Mouse (Mus musculus): ENCODE data around the gene Hbs1l. TPM values are rescaled to one million over a fixed set of nuclear protein-coding genes. Genes with fewer than 3 reads are reported as not detected.

The Hbs1l gene
- total and polyA plus RNA-seq, 2 experiments from 2014 or later = 46.5 to 51.0 TPM

GRCm38 (mm10) chr10:21399622-21400021 is 103.8 kb downstream of the Hbs1l start:
- Histone ChIP-seq H3K4me3 (ENCODE audit: low read depth, low read length) (no peak overlapping the region), H3K4me2 (ENCODE audit: low read depth, low read length) (peak overlapping the region; percentile 33), H3K27me3 (ENCODE audit: control insufficient read depth, insufficient read depth, low read length) (0 out of 2 replicates have a peak, but pooled peaks cover 3% of the 10 kb centered on the region), H3K9ac (replicated peaks; ENCODE audit: low read depth, low read length) (no peak overlapping the region), H3K9me3 (replicated peaks; ENCODE audit: control insufficient read depth, low read length) (no peaks in the 10 kb centered on the region), H3K36me3 (replicated peaks; ENCODE audit: control insufficient read depth, insufficient read depth, low read length) (no peaks in the 10 kb centered on the region), H3K27ac (ENCODE audit: low read depth) (peak overlapping the region; percentile 66), H3K4me1 (ENCODE audit: control insufficient read depth, insufficient read depth) (peaks cover 25% of the 10 kb centered on the region)
- ATAC-seq (ENCODE audit: insufficient read depth, low read depth) = no peak
- peak; percentile 15 for DNase-seq (ENCODE audit: low spot score)
- WGBS = 16% methylated on average over 8 of the region's 8 CpGs
- no peak for TF ChIP-seq CTCF (IDR thresholded peaks at IDR 0.05; ENCODE audit: low read depth)
- TF ChIP-seq EP300 (IDR thresholded peaks at IDR 0.05; ENCODE audit: low read depth) = no peak

GRCm38 (mm10) chr10:21400031-21400430 is 104.3 kb downstream of the Hbs1l start:
- ATAC-seq (ENCODE audit: insufficient read depth, low read depth) (peak; percentile 78), DNase-seq (ENCODE audit: low spot score) (peak; percentile 71)
- peak overlapping the region; percentile 66 for H3K27ac ChIP-seq (ENCODE audit: low read depth)

GRCm38 (mm10) chr10:21400453-21400852 is 104.7 kb downstream of the Hbs1l start:
- DNase-seq (ENCODE audit: low spot score) = peak; percentile 31
- H3K4me3 ChIP-seq (ENCODE audit: low read depth, low read length) = no peak overlapping the region
- H3K36me3 ChIP-seq (replicated peaks; ENCODE audit: control insufficient read depth, insufficient read depth, low read length) = no peaks in the 10 kb centered on the region
- no peak overlapping the region for H3K9ac ChIP-seq (replicated peaks; ENCODE audit: low read depth, low read length)
- H3K9me3 ChIP-seq (replicated peaks; ENCODE audit: control insufficient read depth, low read length) = no peaks in the 10 kb centered on the region
- peaks cover 25% of the 10 kb centered on the region for H3K4me1 ChIP-seq (ENCODE audit: control insufficient read depth, insufficient read depth)
- 0 out of 2 replicates have a peak, but pooled peaks cover 3% of the 10 kb centered on the region for H3K27me3 ChIP-seq (ENCODE audit: control insufficient read depth, insufficient read depth, low read length)
- WGBS = 5% methylated on average over 2 of the region's 2 CpGs
- 0 out of 2 replicates have a peak, but pooled peaks have one; percentile 40 for ATAC-seq (ENCODE audit: insufficient read depth, low read depth)
- H3K4me2 ChIP-seq (ENCODE audit: low read depth, low read length) = peak overlapping the region; percentile 33
- TF ChIP-seq EP300 (IDR thresholded peaks at IDR 0.05; ENCODE audit: low read depth) = no peak
- TF ChIP-seq CTCF (IDR thresholded peaks at IDR 0.05; ENCODE audit: low read depth) = no peak
- peak overlapping the region; percentile 66 for H3K27ac ChIP-seq (ENCODE audit: low read depth)

More at GRCm38 (mm10) chr10:21400031-21400430, 104.3 kb downstream of the Hbs1l start:
- Histone ChIP-seq H3K4me1 (ENCODE audit: control insufficient read depth, insufficient read depth) (peaks cover 25% of the 10 kb centered on the region), H3K9me3 (replicated peaks; ENCODE audit: control insufficient read depth, low read length) (no peaks in the 10 kb centered on the region), H3K9ac (replicated peaks; ENCODE audit: low read depth, low read length) (no peak overlapping the region), H3K27me3 (ENCODE audit: control insufficient read depth, insufficient read depth, low read length) (0 out of 2 replicates have a peak, but pooled peaks cover 3% of the 10 kb centered on the region), H3K36me3 (replicated peaks; ENCODE audit: control insufficient read depth, insufficient read depth, low read length) (no peaks in the 10 kb centered on the region), H3K4me3 (ENCODE audit: low read depth, low read length) (no peak overlapping the region), H3K4me2 (ENCODE audit: low read depth, low read length) (peak overlapping the region; percentile 33)
- 5% methylated on average over 7 of the region's 7 CpGs for WGBS
- TF ChIP-seq EP300 (IDR thresholded peaks at IDR 0.05; ENCODE audit: low read depth) (no peak), CTCF (IDR thresholded peaks at IDR 0.05; ENCODE audit: low read depth) (no peak)

- H3K9ac ChIP-seq (replicated peaks; ENCODE audit: low read depth, low read length) = no peak overlapping the region
- H3K4me3 ChIP-seq (ENCODE audit: low read depth, low read length) = no peak overlapping the region
- H3K27ac ChIP-seq (ENCODE audit: low read depth) = no peak overlapping the region
- TF ChIP-seq CTCF (IDR thresholded peaks at IDR 0.05; ENCODE audit: low read depth) = no peak
- no peak for TF ChIP-seq EP300 (IDR thresholded peaks at IDR 0.05; ENCODE audit: low read depth)
- DNase-seq (ENCODE audit: low spot score) (no peak), ATAC-seq (ENCODE audit: insufficient read depth, low read depth) (no peak)
- no peak overlapping the region for H3K4me2 ChIP-seq (ENCODE audit: low read depth, low read length)
- H3K36me3 ChIP-seq (replicated peaks; ENCODE audit: control insufficient read depth, insufficient read depth, low read length) = no peaks in the 10 kb centered on the region
- 0 out of 2 replicates have a peak, but pooled peaks cover 3% of the 10 kb centered on the region for H3K27me3 ChIP-seq (ENCODE audit: control insufficient read depth, insufficient read depth, low read length)
- no peaks in the 10 kb centered on the region for H3K9me3 ChIP-seq (replicated peaks; ENCODE audit: control insufficient read depth, low read length)
- peaks cover 25% of the 10 kb centered on the region for H3K4me1 ChIP-seq (ENCODE audit: control insufficient read depth, insufficient read depth)
- 46% methylated on average over 4 of the region's 4 CpGs for WGBS
Observed at GRCm38 (mm10) chr10:21401259-21401658, 105.5 kb downstream of the Hbs1l start.

- WGBS = 88% methylated on average over 4 of the region's 4 CpGs
- H3K27me3 ChIP-seq (ENCODE audit: control insufficient read depth, insufficient read depth, low read length) = no peaks in the 10 kb centered on the region
- no peak overlapping the region for H3K4me3 ChIP-seq (ENCODE audit: low read depth, low read length)
- no peak for DNase-seq (ENCODE audit: low spot score)
- H3K4me1 ChIP-seq (ENCODE audit: control insufficient read depth, insufficient read depth) = peaks cover 18% of the 10 kb centered on the region
- no peaks in the 10 kb centered on the region for H3K9me3 ChIP-seq (replicated peaks; ENCODE audit: control insufficient read depth, low read length)
- TF ChIP-seq CTCF (IDR thresholded peaks at IDR 0.05; ENCODE audit: low read depth) (no peak), EP300 (IDR thresholded peaks at IDR 0.05; ENCODE audit: low read depth) (no peak)
- H3K9ac ChIP-seq (replicated peaks; ENCODE audit: low read depth, low read length) = no peak overlapping the region
- no peak overlapping the region for H3K4me2 ChIP-seq (ENCODE audit: low read depth, low read length)
- no peak for ATAC-seq (ENCODE audit: insufficient read depth, low read depth)
- no peaks in the 10 kb centered on the region for H3K36me3 ChIP-seq (replicated peaks; ENCODE audit: control insufficient read depth, insufficient read depth, low read length)
- no peak overlapping the region for H3K27ac ChIP-seq (ENCODE audit: low read depth)
Observed at GRCm38 (mm10) chr10:21404822-21405221, 109.0 kb downstream of the Hbs1l start.
